8 mouse cellular contexts compared by ENCODE assay signal in genomic region chr8:11411504-11412124, GRCm38 (mm10).
DNase-seq lines count a peak whose midpoint lies in the region; ATAC-seq and TF ChIP-seq lines count a peak whose summit lies in the region.

No protein-coding gene starts in this region.

- intact Hi-C loops in left cerebral cortex, adult 2 months (cut with DNase I), result no loop called here
- intact Hi-C loops in left cerebral cortex, postnatal 14 days (cut with DNase I), result no loop called here

- no peak for TF ChIP-seq CTCF in left cerebral cortex, adult 2 months (IDR thresholded peaks at IDR 0.05)

- H3K27me3 ChIP-seq in embryonic facial prominence, embryonic 13.5 days, result no peaks in the 10 kb centered on the region
- H3K27me3 ChIP-seq in limb, embryonic 11.5 days (ENCODE audit: control insufficient read depth, insufficient read depth, low read length), result no peaks in the 10 kb centered on the region
- H3K27me3 ChIP-seq in stomach, embryonic 14.5 days (ENCODE audit: control insufficient read depth, insufficient read depth, low read length), result no peaks in the 10 kb centered on the region

- H3K4me2 ChIP-seq in embryonic facial prominence, embryonic 13.5 days, result no peak overlapping the region
- no peak overlapping the region for H3K4me2 ChIP-seq in limb, embryonic 11.5 days (ENCODE audit: low read depth, severe bottlenecking)
- H3K4me2 ChIP-seq in stomach, embryonic 14.5 days (replicated peaks; ENCODE audit: low read depth, low read length), result no peak overlapping the region

- no peaks in the 10 kb centered on the region for H3K9me3 ChIP-seq in embryonic facial prominence, embryonic 13.5 days
- H3K9me3 ChIP-seq in limb, embryonic 11.5 days (ENCODE audit: control insufficient read depth, low read length), result no peaks in the 10 kb centered on the region
- no peaks in the 10 kb centered on the region for H3K9me3 ChIP-seq in stomach, embryonic 14.5 days (ENCODE audit: control insufficient read depth, low read depth, low read length)

- DNase-seq in left cerebral cortex, adult 2 months (ENCODE audit: extremely low spot score in 1 of 2, low spot score in 2 of 2), result no peak
- no peak for DNase-seq in left cerebral cortex, postnatal 14 days (ENCODE audit: low spot score in 2 of 2)
- no peak for DNase-seq in limb, embryonic 11.5 days (ENCODE audit: low spot score)
- no peak for DNase-seq in adrenal gland, adult (ENCODE audit: inconsistent age in 2 of 2, low spot score in 1 of 2)
- DNase-seq in ovary, postnatal 10 days (ENCODE audit: low spot score), result no peak
- no peak for DNase-seq in layer of hippocampus, adult 8-10 months (ENCODE audit: low spot score in 2 of 2)

- H3K36me3 ChIP-seq in embryonic facial prominence, embryonic 13.5 days, result peaks cover 54% of the 10 kb centered on the region
- no peaks in the 10 kb centered on the region; the same call in none of the 2 replicates for H3K36me3 ChIP-seq in limb, embryonic 11.5 days (ENCODE audit: control insufficient read depth, insufficient read depth, low read length)
- H3K36me3 ChIP-seq in stomach, embryonic 14.5 days (ENCODE audit: control insufficient read depth, insufficient read depth, low read length), result peaks cover 12% of the 10 kb centered on the region

- no peak overlapping the region for H3K9ac ChIP-seq in embryonic facial prominence, embryonic 13.5 days
- H3K9ac ChIP-seq in limb, embryonic 11.5 days (ENCODE audit: low read length), result no peak overlapping the region
- H3K9ac ChIP-seq in stomach, embryonic 14.5 days (replicated peaks; ENCODE audit: low read depth, low read length), result no peak overlapping the region

- no peak for ATAC-seq in embryonic facial prominence, embryonic 13.5 days (ENCODE audit: insufficient number of reproducible peaks, insufficient read depth, low FRiP score, low TSS enrichment, low read depth)
- ATAC-seq in limb, embryonic 11.5 days (ENCODE audit: insufficient number of reproducible peaks, low FRiP score, low TSS enrichment, low read depth), result no peak
- peak; percentile 68; the same call in 1 of the 2 replicates for ATAC-seq in stomach, embryonic 14.5 days (ENCODE audit: insufficient number of reproducible peaks, insufficient read depth, low FRiP score, low read depth)

- H3K4me1 ChIP-seq in embryonic facial prominence, embryonic 13.5 days, result peaks cover 35% of the 10 kb centered on the region
- 0 out of 2 replicates have a peak, but pooled peaks cover 10% of the 10 kb centered on the region for H3K4me1 ChIP-seq in limb, embryonic 11.5 days (ENCODE audit: control insufficient read depth, insufficient read depth, low read length)
- H3K4me1 ChIP-seq in stomach, embryonic 14.5 days (ENCODE audit: control insufficient read depth, insufficient read depth, low read length), result peaks cover 11% of the 10 kb centered on the region; the same call in 1 of the 2 replicates

- H3K27ac ChIP-seq in left cerebral cortex, adult 2 months, result peak overlapping the region; percentile 56; the same call in 1 of the 2 replicates
- peak overlapping the region; percentile 71 for H3K27ac ChIP-seq in embryonic facial prominence, embryonic 13.5 days
- H3K27ac ChIP-seq in limb, embryonic 11.5 days (replicated peaks; ENCODE audit: low read depth, low read length), result peak overlapping the region; percentile 47; the same call in 1 of the 2 replicates
- H3K27ac ChIP-seq in stomach, embryonic 14.5 days (ENCODE audit: low read length), result peak overlapping the region; percentile 82

- WGBS in embryonic facial prominence, embryonic 13.5 days, result 43% methylated on average over 12 of the region's 12 CpGs
- WGBS in limb, embryonic 11.5 days, result 59% methylated on average over 12 of the region's 12 CpGs
- 44% methylated on average over 12 of the region's 12 CpGs for WGBS in stomach, embryonic 14.5 days

- no peak overlapping the region for H3K4me3 ChIP-seq in left cerebral cortex, adult 2 months
- no peak overlapping the region for H3K4me3 ChIP-seq in embryonic facial prominence, embryonic 13.5 days
- no peak overlapping the region for H3K4me3 ChIP-seq in limb, embryonic 11.5 days (ENCODE audit: low read depth, low read length)
- no peak overlapping the region for H3K4me3 ChIP-seq in stomach, embryonic 14.5 days (ENCODE audit: low read depth, low read length)
